Mouse (Mus musculus) right cerebral cortex, postnatal 4 days (tissue): ENCODE results near the gene Grcc10.

Experiments used
- DNase-seq: peaks from one replicate; pipeline ENCODE4 v3.0.0-alpha.2; 2022

Gene Grcc10

DNA sequence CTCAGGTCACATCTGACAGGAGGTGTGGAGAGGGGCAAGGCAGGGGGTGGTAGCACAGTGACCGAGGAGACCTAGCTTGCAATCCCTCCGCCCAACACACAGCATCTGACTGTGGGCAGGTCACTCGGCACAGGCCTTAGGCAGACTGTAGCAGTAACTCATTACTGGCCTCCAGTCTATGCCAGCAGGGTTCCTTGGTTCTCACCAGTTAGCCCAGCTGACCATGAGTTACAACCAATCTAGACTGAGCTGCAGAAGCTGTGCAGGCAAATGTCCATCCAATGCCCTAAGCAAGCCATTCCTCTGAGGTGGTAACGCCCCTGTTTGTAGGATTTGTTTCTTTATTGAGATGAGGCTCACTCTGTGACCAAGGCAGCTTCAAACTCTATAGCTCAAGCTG is 41.8 kb downstream of the Grcc10 start:
- DNase-seq, result no peak

DNA sequence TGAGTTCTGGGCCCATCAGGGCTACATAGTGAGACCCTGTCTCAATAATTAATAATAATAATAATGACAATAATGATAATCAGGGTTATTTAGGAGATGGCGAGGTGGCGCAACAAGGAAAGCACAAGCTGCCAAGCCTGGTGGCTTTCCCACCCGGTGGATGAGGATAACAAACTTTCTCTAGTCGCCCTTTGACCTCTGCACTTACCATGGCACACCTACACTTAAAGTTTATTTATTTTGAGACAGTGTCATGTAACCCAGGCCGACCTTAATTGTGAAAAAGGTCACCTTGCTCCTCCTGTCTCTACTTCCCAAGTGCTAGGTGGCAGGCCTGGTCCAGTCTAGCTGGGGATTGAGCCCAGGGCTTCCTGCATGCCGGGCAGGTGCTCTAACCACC is 42.4 kb downstream of the Grcc10 start:
- no peak for DNase-seq

- DNase-seq, result no peak
Observed at GRCm38 (mm10) chr6:124696441-124697150, 44.6 kb downstream of the Grcc10 start.

GRCm38 (mm10) chr6:124694166-124694955 is 46.8 kb downstream of the Grcc10 start:
- DNase-seq, result peak; percentile 65

DNA sequence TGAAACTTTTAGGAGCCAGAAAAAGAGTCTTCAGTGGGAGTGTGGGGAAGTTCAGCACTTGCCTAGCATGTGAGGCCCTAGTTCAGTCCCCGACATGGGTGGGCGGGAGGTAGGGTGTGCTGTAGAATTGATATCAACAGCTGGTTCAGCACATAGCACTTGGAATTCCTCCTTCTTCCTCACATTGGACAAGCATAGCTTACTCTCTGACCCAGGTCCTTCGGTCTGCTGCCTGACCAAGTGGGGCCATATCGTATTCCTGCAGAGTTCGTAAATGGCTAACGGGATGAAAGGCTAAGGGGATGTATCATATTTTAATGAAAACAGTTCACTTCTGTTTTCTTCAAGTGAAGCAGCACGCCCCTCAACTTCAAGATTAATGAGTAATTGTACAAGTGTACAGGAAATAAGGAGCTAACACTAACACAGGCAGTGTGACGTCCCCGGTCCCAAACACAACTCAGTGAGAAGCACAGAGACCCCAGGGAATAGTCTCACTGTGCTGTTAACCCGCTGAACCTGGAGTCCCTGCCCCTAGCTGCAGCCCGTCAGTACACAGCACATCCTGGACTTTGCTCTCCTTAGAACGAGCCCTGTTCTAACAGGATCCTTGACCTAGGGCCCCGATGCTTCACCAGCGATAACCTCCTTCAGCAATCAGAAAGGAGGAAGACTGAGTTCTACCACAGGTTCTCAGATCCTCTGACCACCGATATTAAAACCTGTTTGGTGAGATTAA is 47.8 kb downstream of the Grcc10 start:
- DNase-seq, result no peak

- DNase-seq, result no peak
Observed at GRCm38 (mm10) chr6:124690517-124690916, 50.7 kb downstream of the Grcc10 start.
